Mouse (Mus musculus): ENCODE data around the gene Mamstr. TPM values are rescaled to one million over a fixed set of nuclear protein-coding genes. Genes with fewer than 3 reads are reported as not detected.
A peak's percentile ranks its signal among the peaks of the same experiment; 100 is the strongest.
"Not testable (repeated sequence)": the region's sequence is repeated elsewhere in the genome, so short reads cannot be mapped to it uniquely, and the experiment has no call there.

Gene Mamstr
- polyA plus RNA-seq, 1 experiment from 2014 or later = 2.8 TPM

DNA sequence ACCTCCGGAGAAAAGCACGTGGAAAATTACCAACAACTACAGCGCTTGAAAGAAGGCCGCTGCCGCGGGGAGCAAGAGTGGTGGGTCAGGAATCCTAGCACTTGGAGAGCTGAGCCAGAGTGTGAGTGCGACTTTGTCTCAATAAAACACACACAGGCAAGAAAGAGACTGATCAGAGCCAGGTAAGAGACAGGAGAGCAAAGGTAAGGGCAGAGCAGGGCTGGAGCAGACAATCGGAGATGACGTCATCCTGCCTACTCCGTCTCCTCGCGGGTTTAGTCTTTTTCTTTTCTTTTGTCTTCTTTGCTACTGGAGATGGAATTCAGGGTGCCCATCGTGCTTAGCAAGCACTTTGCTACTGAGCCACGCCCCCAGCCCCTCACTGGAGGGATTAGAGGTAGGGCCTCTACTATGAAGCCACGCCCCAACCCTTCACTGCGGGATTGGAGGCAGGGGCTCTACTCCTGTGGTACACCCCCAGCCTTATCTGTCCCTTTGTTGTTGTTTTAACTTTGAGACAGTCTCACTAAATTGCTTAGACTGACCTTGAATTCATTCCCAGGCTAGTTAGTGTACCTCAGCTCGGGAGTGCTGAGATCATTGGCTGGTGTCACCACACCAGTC, 14.8 kb downstream of the Mamstr start:
- H3K9me3 ChIP-seq (ENCODE audit: control insufficient read depth, low read length) = no peaks in the 10 kb centered on the region; the same call in 1 of the 2 replicates
- ATAC-seq (ENCODE audit: insufficient number of reproducible peaks, low FRiP score, low TSS enrichment, low read depth) (no peak), DNase-seq (ENCODE audit: low spot score) (peak; percentile 30)
- H3K27ac ChIP-seq (replicated peaks; ENCODE audit: low read depth, low read length) = no peak overlapping the region
- H3K27me3 ChIP-seq (ENCODE audit: control insufficient read depth, insufficient read depth, low read length) = no peaks in the 10 kb centered on the region
- H3K9ac ChIP-seq (ENCODE audit: low read length) = 0 out of 2 replicates have a peak overlapping the region, but pooled peaks have one; percentile 13
- H3K36me3 ChIP-seq (ENCODE audit: control insufficient read depth, insufficient read depth, low read length) = no peaks in the 10 kb centered on the region
- 33% methylated on average over 17 of the region's 17 CpGs for whole genome bisulfite sequencing
- no peaks in the 10 kb centered on the region; the same call in 1 of the 2 replicates for H3K4me1 ChIP-seq (ENCODE audit: control insufficient read depth, insufficient read depth, low read length)
- peak overlapping the region; percentile 28; the same call in 1 of the 2 replicates for H3K4me2 ChIP-seq (ENCODE audit: low read depth, severe bottlenecking)
- no peak overlapping the region for H3K4me3 ChIP-seq (ENCODE audit: low read depth, low read length)

DNA sequence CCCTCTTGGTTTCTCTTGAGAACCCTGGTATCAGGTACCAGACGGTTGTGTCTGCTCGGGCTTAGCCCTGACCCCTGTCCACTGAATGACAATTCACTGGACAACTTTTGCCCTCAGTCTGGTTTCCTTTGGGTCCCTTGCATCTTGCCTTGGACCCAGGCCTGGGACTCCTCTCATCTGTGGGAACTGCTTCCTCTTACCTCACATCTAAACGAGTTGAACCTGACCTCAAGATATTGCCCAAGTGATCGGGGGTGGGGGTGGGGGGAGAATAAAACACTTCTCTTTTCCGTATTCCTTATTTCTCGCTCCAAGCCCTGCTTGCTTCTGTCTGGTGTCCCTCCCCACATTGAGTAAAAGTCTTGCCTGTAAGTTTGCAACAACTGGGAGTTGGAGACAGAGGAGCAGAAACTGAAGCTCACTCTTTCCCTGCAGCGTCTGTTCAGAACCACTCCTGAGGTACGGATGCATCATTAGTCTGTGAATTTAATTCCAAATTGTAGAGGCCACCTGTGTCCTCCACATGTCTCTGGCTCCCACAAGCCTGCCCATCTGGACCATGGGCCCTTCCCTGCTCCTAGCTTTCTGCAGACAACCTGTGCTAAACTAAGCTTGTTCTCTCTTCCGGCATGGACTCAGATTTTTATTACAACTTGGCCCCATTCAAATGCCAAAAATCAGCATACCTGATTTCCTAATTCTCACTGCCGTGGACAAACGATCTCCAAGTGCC, 21.1 kb downstream of the Mamstr start:
- Histone ChIP-seq H3K4me2 (ENCODE audit: low read depth, severe bottlenecking) (no peak overlapping the region), H3K27me3 (ENCODE audit: control insufficient read depth, insufficient read depth, low read length) (no peaks in the 10 kb centered on the region), H3K36me3 (ENCODE audit: control insufficient read depth, insufficient read depth, low read length) (no peaks in the 10 kb centered on the region), H3K4me1 (ENCODE audit: control insufficient read depth, insufficient read depth, low read length) (no peaks in the 10 kb centered on the region), H3K9me3 (ENCODE audit: control insufficient read depth, low read length) (no peaks in the 10 kb centered on the region; the same call in 1 of the 2 replicates), H3K27ac (replicated peaks; ENCODE audit: low read depth, low read length) (no peak overlapping the region), H3K9ac (ENCODE audit: low read length) (no peak overlapping the region), H3K4me3 (ENCODE audit: low read depth, low read length) (no peak overlapping the region)
- 82% methylated on average over 11 of the region's 11 CpGs for WGBS
- ATAC-seq (ENCODE audit: insufficient number of reproducible peaks, low FRiP score, low TSS enrichment, low read depth) (no peak), DNase-seq (ENCODE audit: low spot score) (no peak)

DNA sequence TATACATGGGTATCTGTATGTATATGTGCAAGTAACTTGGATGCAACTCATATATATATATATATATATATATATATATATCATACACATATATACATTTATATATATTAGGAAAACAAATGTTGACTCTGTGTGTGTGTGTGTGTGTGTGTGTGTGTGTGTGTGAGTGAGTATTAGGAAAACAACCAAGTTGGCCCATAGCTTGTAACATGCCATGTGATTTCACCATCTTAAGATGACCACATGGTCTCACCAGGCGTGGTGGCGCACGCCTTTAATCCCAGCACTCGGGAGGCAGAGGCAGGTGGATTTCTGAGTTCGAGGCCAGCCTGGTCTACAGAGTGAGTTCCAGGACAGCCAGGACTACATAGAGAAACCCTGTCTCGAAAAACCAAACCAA, 21.9 kb downstream of the Mamstr start:
- H3K27me3 ChIP-seq (ENCODE audit: control insufficient read depth, insufficient read depth, low read length); H3K36me3 ChIP-seq (ENCODE audit: control insufficient read depth, insufficient read depth, low read length); ATAC-seq (ENCODE audit: insufficient number of reproducible peaks, low FRiP score, low TSS enrichment, low read depth); H3K27ac ChIP-seq (replicated peaks; ENCODE audit: low read depth, low read length); H3K4me2 ChIP-seq (ENCODE audit: low read depth, severe bottlenecking); H3K4me1 ChIP-seq (ENCODE audit: control insufficient read depth, insufficient read depth, low read length); H3K9me3 ChIP-seq (ENCODE audit: control insufficient read depth, low read length); H3K4me3 ChIP-seq (ENCODE audit: low read depth, low read length); H3K9ac ChIP-seq (ENCODE audit: low read length); DNase-seq (ENCODE audit: low spot score): not testable (repeated sequence)
- whole genome bisulfite sequencing = 85% methylated on average over 6 of the region's 6 CpGs

DNA sequence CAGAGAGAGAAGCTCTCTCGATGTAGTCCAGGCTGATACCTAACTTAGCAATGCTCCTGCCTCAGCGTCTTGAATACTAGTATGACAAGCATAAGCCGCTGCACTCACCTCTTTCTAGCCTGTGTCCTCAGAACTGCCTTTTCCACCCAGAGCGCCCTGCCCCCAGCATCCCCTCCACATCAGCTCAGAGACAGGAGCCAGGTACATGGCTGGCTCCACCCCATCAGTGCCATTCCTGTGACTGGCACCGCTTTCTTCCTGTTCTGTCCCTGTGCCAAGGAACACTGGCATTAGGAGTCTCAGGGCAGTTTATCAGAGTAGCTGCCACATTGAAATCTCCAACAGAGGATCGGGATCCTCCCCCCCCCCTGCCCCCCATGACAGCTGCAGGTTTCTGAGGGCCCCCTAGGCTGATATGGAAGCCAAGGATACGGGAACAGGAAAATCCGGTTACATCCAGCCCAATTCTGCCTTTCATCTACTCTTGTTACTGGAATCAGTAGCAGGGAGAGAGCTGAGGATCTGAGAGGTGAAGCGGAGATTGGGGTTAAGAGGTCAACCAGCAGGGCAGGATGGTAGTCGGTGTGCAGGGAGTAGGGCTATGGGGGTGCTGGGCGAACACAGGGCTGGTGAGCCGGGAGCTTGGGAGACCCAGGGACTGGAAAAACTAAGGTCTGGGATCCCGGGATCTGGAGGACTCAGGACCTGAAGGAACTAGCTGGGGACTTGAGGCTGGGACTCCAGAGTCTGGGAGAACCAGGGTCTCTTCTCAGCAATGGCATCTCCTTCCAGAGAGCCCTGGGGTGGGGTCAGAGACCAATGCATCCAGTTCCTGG, 25.7 kb downstream of the Mamstr start:
- no peaks in the 10 kb centered on the region for H3K4me1 ChIP-seq (ENCODE audit: control insufficient read depth, insufficient read depth, low read length)
- no peaks in the 10 kb centered on the region for H3K36me3 ChIP-seq (ENCODE audit: control insufficient read depth, insufficient read depth, low read length)
- H3K9me3 ChIP-seq (ENCODE audit: control insufficient read depth, low read length) = no peaks in the 10 kb centered on the region
- DNase-seq (ENCODE audit: low spot score) (no peak), ATAC-seq (ENCODE audit: insufficient number of reproducible peaks, low FRiP score, low TSS enrichment, low read depth) (no peak)
- WGBS = 47% methylated on average over 13 of the region's 13 CpGs
- H3K27me3 ChIP-seq (ENCODE audit: control insufficient read depth, insufficient read depth, low read length) = no peaks in the 10 kb centered on the region
- H3K9ac ChIP-seq (ENCODE audit: low read length) = no peak overlapping the region
- H3K4me2 ChIP-seq (ENCODE audit: low read depth, severe bottlenecking) = no peak overlapping the region
- H3K4me3 ChIP-seq (ENCODE audit: low read depth, low read length) = no peak overlapping the region
- no peak overlapping the region for H3K27ac ChIP-seq (replicated peaks; ENCODE audit: low read depth, low read length)

DNA sequence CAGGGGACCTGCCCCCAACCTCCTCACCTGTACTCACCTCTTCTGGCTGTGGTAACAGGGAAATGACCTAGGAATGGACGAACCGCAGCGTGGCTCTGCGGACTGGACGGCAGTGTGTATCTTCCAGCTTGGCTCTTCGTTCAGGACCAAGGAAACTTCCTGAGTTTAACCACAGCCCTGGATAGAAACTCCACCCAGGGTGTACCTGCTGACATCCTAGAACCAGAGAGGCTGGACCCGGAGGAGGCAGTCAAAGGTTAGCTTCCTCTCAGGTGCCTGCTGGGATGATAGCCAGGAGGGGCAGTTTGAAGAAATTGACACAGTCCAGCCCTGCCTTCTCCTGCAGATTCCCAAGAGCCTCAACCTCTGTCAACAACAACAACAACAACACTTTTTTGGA, 26.4 kb downstream of the Mamstr start, which contains the start of gene Fut2:
TSS of gene Fut2 (minus strand) at position 234 of the 400 bp plus-strand sequence.
- WGBS = 84% methylated on average over 7 of the region's 7 CpGs
- no peaks in the 10 kb centered on the region for H3K9me3 ChIP-seq (ENCODE audit: control insufficient read depth, low read length)
- no peak within 1 kb of the TSS for H3K4me2 ChIP-seq (ENCODE audit: low read depth, severe bottlenecking)
- ATAC-seq (ENCODE audit: insufficient number of reproducible peaks, low FRiP score, low TSS enrichment, low read depth) (no peak), DNase-seq (ENCODE audit: low spot score) (no peak)
- no peak within 1 kb of the TSS for H3K4me3 ChIP-seq (ENCODE audit: low read depth, low read length)
- no peak within 1 kb of the TSS for H3K9ac ChIP-seq (ENCODE audit: low read length)
- H3K27me3 ChIP-seq (ENCODE audit: control insufficient read depth, insufficient read depth, low read length) = no peaks in the 10 kb centered on the region
- no peaks in the 10 kb centered on the region for H3K36me3 ChIP-seq (ENCODE audit: control insufficient read depth, insufficient read depth, low read length)
- no peak within 1 kb of the TSS for H3K27ac ChIP-seq (replicated peaks; ENCODE audit: low read depth, low read length)
- no peaks in the 10 kb centered on the region for H3K4me1 ChIP-seq (ENCODE audit: control insufficient read depth, insufficient read depth, low read length)

DNA sequence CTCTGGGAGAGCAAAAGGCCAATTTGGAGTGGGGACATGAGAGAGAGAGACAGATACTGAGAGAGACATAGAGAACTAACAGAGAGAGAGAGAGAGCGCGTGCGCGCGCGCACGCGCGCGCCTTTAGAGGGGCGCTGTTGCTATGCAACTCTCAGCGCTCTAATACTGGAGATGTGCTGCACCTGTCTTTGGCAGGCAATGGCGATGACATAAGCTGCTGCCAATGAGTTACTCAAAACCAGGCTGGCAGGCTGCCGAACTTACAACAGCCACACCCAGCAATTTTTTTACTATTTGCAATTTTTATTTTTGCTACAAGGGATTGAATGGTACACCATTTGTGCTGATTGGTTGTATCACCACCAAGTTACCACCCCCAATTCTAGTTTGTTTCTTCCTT, 28.0 kb downstream of the Mamstr start:
- Histone ChIP-seq H3K4me1 (ENCODE audit: control insufficient read depth, insufficient read depth, low read length) (no peaks in the 10 kb centered on the region), H3K4me2 (ENCODE audit: low read depth, severe bottlenecking) (no peak overlapping the region), H3K4me3 (ENCODE audit: low read depth, low read length) (no peak overlapping the region), H3K9me3 (ENCODE audit: control insufficient read depth, low read length) (no peaks in the 10 kb centered on the region), H3K27ac (replicated peaks; ENCODE audit: low read depth, low read length) (no peak overlapping the region), H3K36me3 (ENCODE audit: control insufficient read depth, insufficient read depth, low read length) (no peaks in the 10 kb centered on the region), H3K27me3 (ENCODE audit: control insufficient read depth, insufficient read depth, low read length) (no peaks in the 10 kb centered on the region), H3K9ac (ENCODE audit: low read length) (no peak overlapping the region)
- DNase-seq (ENCODE audit: low spot score) (no peak), ATAC-seq (ENCODE audit: insufficient number of reproducible peaks, low FRiP score, low TSS enrichment, low read depth) (no peak)
- 79% methylated on average over 14 of the region's 14 CpGs for whole genome bisulfite sequencing

DNA sequence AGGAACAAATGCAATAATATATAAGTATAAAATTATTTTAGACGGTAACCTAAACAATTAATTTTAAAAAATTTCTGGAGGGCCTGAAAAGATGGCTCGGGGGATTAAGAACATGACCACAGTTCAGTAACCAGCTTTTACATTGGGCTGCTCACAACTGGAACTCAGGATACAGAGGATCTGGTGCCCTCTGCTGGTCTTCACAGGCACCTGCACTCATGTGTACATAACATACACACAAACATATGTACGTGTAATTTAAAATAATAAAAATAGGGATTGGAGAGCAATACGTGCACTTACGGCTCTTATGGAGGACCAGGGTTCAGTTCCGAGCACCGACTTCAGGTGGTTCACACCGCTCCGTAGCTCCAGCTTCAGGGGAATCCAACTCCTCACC, 29.1 kb downstream of the Mamstr start:
- ATAC-seq (ENCODE audit: insufficient number of reproducible peaks, low FRiP score, low TSS enrichment, low read depth) = no peak
- no peak for DNase-seq (ENCODE audit: low spot score)
- Histone ChIP-seq H3K9me3 (ENCODE audit: control insufficient read depth, low read length) (no peaks in the 10 kb centered on the region), H3K4me1 (ENCODE audit: control insufficient read depth, insufficient read depth, low read length) (no peaks in the 10 kb centered on the region), H3K9ac (ENCODE audit: low read length) (no peak overlapping the region), H3K36me3 (ENCODE audit: control insufficient read depth, insufficient read depth, low read length) (no peaks in the 10 kb centered on the region), H3K27me3 (ENCODE audit: control insufficient read depth, insufficient read depth, low read length) (no peaks in the 10 kb centered on the region), H3K27ac (replicated peaks; ENCODE audit: low read depth, low read length) (no peak overlapping the region), H3K4me2 (ENCODE audit: low read depth, severe bottlenecking) (no peak overlapping the region), H3K4me3 (ENCODE audit: low read depth, low read length) (no peak overlapping the region)
- 96% methylated on average over 9 of the region's 9 CpGs for WGBS

DNA sequence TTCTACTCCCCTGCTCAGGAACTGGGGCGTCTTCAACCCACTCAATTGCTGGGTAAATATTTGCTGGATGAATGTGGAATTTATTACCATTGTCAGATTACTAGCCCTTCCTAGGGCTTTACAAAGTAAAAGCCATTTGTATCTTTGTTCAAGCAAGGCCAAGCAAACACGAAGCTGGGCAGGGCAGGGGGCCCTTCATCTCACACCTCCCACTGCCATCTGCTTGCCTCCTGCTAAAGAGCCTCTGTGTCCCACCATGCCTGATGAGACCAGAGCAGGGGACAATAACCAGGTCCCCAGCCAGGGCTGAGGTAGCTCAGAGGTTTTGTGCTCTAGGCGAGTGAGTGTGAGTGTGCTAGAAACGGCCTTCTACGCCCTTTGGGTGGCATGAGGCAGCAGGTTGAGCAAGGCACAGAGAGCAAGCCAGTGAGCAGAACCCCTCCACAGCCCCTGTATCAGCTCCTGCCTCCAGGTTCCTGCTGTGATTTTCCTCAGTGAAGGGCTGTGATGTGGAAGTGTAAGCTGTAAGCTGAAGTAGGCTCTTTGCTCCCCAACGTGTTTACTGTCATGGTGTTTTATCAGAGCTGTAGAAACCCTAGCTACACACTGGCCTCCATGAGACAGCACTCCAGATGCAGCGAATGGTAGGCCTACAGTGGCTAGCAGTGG, 38.0 kb downstream of the Mamstr start:
- H3K4me1 ChIP-seq (ENCODE audit: control insufficient read depth, insufficient read depth, low read length) = no peaks in the 10 kb centered on the region
- WGBS = 77% methylated on average over 7 of the region's 7 CpGs
- H3K4me3 ChIP-seq (ENCODE audit: low read depth, low read length) = no peak overlapping the region
- DNase-seq (ENCODE audit: low spot score) (no peak), ATAC-seq (ENCODE audit: insufficient number of reproducible peaks, low FRiP score, low TSS enrichment, low read depth) (no peak)
- H3K36me3 ChIP-seq (ENCODE audit: control insufficient read depth, insufficient read depth, low read length) = no peaks in the 10 kb centered on the region
- H3K9ac ChIP-seq (ENCODE audit: low read length) = no peak overlapping the region
- H3K4me2 ChIP-seq (ENCODE audit: low read depth, severe bottlenecking) = no peak overlapping the region
- no peak overlapping the region for H3K27ac ChIP-seq (replicated peaks; ENCODE audit: low read depth, low read length)
- H3K9me3 ChIP-seq (ENCODE audit: control insufficient read depth, low read length) = no peaks in the 10 kb centered on the region
- no peaks in the 10 kb centered on the region for H3K27me3 ChIP-seq (ENCODE audit: control insufficient read depth, insufficient read depth, low read length)
